ENCODE assay signal across 21 mouse cellular contexts in genomic region chr2:114734861-114735569, GRCm38 (mm10).
DNase-seq lines count a peak whose midpoint lies in the region; ATAC-seq and TF ChIP-seq lines count a peak whose summit lies in the region.
"Had no signal": no experiment of that assay in that cellular context is flagged by ENCODE, and none has a peak within 500 bp of the region (broad histone marks: within the 10 kb centered on the region; RNA-seq: fewer than 3 reads in every experiment).

No protein-coding gene starts in this region.

- H3K4me1 ChIP-seq in forebrain, embryonic 13.5 days: peaks cover 21% of the 10 kb centered on the region
- no peaks in the 10 kb centered on the region for H3K4me1 ChIP-seq in forebrain, embryonic 10.5 days
- H3K4me1 ChIP-seq in liver, adult 2 months (ENCODE audit: control insufficient read depth, insufficient read depth, low read length): no peaks in the 10 kb centered on the region
- no peaks in the 10 kb centered on the region for H3K4me1 ChIP-seq in liver, embryonic 12.5 days
- H3K4me1 ChIP-seq in lung, embryonic 16.5 days (replicated peaks; ENCODE audit: control insufficient read depth, insufficient read depth, low read length): no peaks in the 10 kb centered on the region
- H3K4me1 ChIP-seq: heart, embryonic 12.5 days; kidney, embryonic 15.5 days; limb, embryonic 13.5 days; liver, embryonic 15.5 days; midbrain, embryonic 13.5 days; neural tube, embryonic 15.5 days had no signal

- no peaks in the 10 kb centered on the region for H3K36me3 ChIP-seq in forebrain, embryonic 13.5 days (ENCODE audit: poor library complexity, severe bottlenecking)
- H3K36me3 ChIP-seq in forebrain, embryonic 10.5 days (replicated peaks): no peaks in the 10 kb centered on the region
- H3K36me3 ChIP-seq in liver, adult 2 months (ENCODE audit: control insufficient read depth, insufficient read depth, low read length): no peaks in the 10 kb centered on the region
- no peaks in the 10 kb centered on the region for H3K36me3 ChIP-seq in liver, embryonic 12.5 days
- no peaks in the 10 kb centered on the region for H3K36me3 ChIP-seq in lung, embryonic 16.5 days (ENCODE audit: control insufficient read depth, insufficient read depth, low read length)
- H3K36me3 ChIP-seq: heart, embryonic 12.5 days; intestine, embryonic 15.5 days; kidney, embryonic 15.5 days; limb, embryonic 13.5 days; liver, embryonic 15.5 days; midbrain, embryonic 13.5 days; neural tube, embryonic 15.5 days had no signal

- no peaks in the 10 kb centered on the region for H3K79me2 ChIP-seq in liver, adult 2 months (ENCODE audit: control insufficient read depth, insufficient read depth, low read length)

- H3K9me3 ChIP-seq in forebrain, embryonic 13.5 days (replicated peaks): no peaks in the 10 kb centered on the region
- no peaks in the 10 kb centered on the region for H3K9me3 ChIP-seq in forebrain, embryonic 10.5 days
- H3K9me3 ChIP-seq in liver, embryonic 12.5 days (replicated peaks): no peaks in the 10 kb centered on the region
- no peaks in the 10 kb centered on the region for H3K9me3 ChIP-seq in lung, embryonic 16.5 days (ENCODE audit: control insufficient read depth, low read length)
- H3K9me3 ChIP-seq: heart, embryonic 12.5 days; intestine, embryonic 15.5 days; kidney, embryonic 15.5 days; limb, embryonic 13.5 days; liver, embryonic 15.5 days; midbrain, embryonic 13.5 days; neural tube, embryonic 15.5 days had no signal

- no peak overlapping the region for H3K4me2 ChIP-seq in forebrain, embryonic 13.5 days
- H3K4me2 ChIP-seq in liver, embryonic 12.5 days: no peak overlapping the region
- H3K4me2 ChIP-seq in lung, embryonic 16.5 days (ENCODE audit: low read depth, low read length): no peak overlapping the region
- H3K4me2 ChIP-seq: heart, embryonic 12.5 days; hindbrain, embryonic 14.5 days; intestine, embryonic 15.5 days; kidney, embryonic 15.5 days; limb, embryonic 13.5 days; liver, embryonic 15.5 days; midbrain, embryonic 13.5 days; neural tube, embryonic 15.5 days had no signal

- 41% methylated on average over 4 of the region's 4 CpGs for WGBS in forebrain, embryonic 13.5 days
- WGBS in forebrain, embryonic 10.5 days: 77% methylated on average over 4 of the region's 4 CpGs
- 30% methylated on average over 4 of the region's 4 CpGs for WGBS in liver, adult 2 months
- 46% methylated on average over 4 of the region's 4 CpGs for WGBS in liver, embryonic 12.5 days (ENCODE audit: insufficient replicate concordance)
- WGBS in lung, embryonic 16.5 days: 22% methylated on average over 4 of the region's 4 CpGs

- DNase-seq in forebrain, embryonic 10.5 days (ENCODE audit: extremely low spot score, low spot score): no peak
- peak; percentile 14 for DNase-seq in liver, adult 2 months (ENCODE audit: extremely low read depth, low read depth, low spot score)
- DNase-seq in brain, embryonic 14.5 days (ENCODE audit: low read depth): peak; percentile 92
- no peak for DNase-seq in cerebellum, postnatal 10 days
- no peak for DNase-seq in gastrocnemius, postnatal 25 days
- DNase-seq: adrenal gland, postnatal 25 days; cerebellum, adult 18-20 months; cerebellum, postnatal 36 days had no signal

- H3K27ac ChIP-seq in forebrain, embryonic 13.5 days: peak overlapping the region; percentile 52
- H3K27ac ChIP-seq in forebrain, embryonic 10.5 days: no peak overlapping the region
- no peak overlapping the region for H3K27ac ChIP-seq in liver, adult 2 months (replicated peaks; ENCODE audit: insufficient read depth, low read depth, low read length)
- H3K27ac ChIP-seq in liver, embryonic 12.5 days: no peak overlapping the region
- no peak overlapping the region for H3K27ac ChIP-seq in lung, embryonic 16.5 days (ENCODE audit: low read length)
- H3K27ac ChIP-seq: hindbrain, embryonic 14.5 days; intestine, embryonic 15.5 days; kidney, embryonic 15.5 days; limb, embryonic 13.5 days; liver, embryonic 15.5 days; midbrain, embryonic 13.5 days; neural tube, embryonic 15.5 days had no signal

- peak; percentile 84 for ATAC-seq in forebrain, embryonic 13.5 days
- no peak for ATAC-seq in liver, embryonic 12.5 days
- peak; percentile 70 for ATAC-seq in lung, embryonic 16.5 days (ENCODE audit: low read depth)
- ATAC-seq: CD4-positive, CD25-positive, alpha-beta regulatory T cell, adult 4 months; intestine, embryonic 15.5 days; midbrain, embryonic 13.5 days had no signal

- H3K4me3 ChIP-seq in forebrain, embryonic 13.5 days: no peak overlapping the region
- no peak overlapping the region for H3K4me3 ChIP-seq in forebrain, embryonic 10.5 days
- no peak overlapping the region for H3K4me3 ChIP-seq in liver, adult 2 months (ENCODE audit: insufficient read depth, low read depth, low read length)
- no peak overlapping the region for H3K4me3 ChIP-seq in liver, embryonic 12.5 days
- no peak overlapping the region for H3K4me3 ChIP-seq in lung, embryonic 16.5 days (ENCODE audit: low read length)
- H3K4me3 ChIP-seq: heart, embryonic 12.5 days; intestine, embryonic 15.5 days; kidney, embryonic 15.5 days; limb, embryonic 13.5 days; liver, embryonic 15.5 days; midbrain, embryonic 13.5 days; myocyte; neural tube, embryonic 15.5 days had no signal

- H3K9ac ChIP-seq in forebrain, embryonic 13.5 days: no peak overlapping the region
- H3K9ac ChIP-seq in liver, adult 2 months (ENCODE audit: low read depth, low read length): no peak overlapping the region
- H3K9ac ChIP-seq in liver, embryonic 12.5 days: no peak overlapping the region
- H3K9ac ChIP-seq in lung, embryonic 16.5 days (ENCODE audit: low read length): no peak overlapping the region
- H3K9ac ChIP-seq: heart, embryonic 12.5 days; hindbrain, embryonic 14.5 days; intestine, embryonic 15.5 days; kidney, embryonic 15.5 days; limb, embryonic 13.5 days; liver, embryonic 15.5 days; midbrain, embryonic 13.5 days; neural tube, embryonic 15.5 days had no signal

- TF ChIP-seq CTCF in liver, adult 2 months (IDR thresholded peaks at IDR 0.05; ENCODE audit: low read depth, low read length): no peak
- TF ChIP-seq CTCF in brain, embryonic 14.5 days (IDR thresholded peaks at IDR 0.05; ENCODE audit: borderline replicate concordance, extremely low read depth, insufficient read depth, insufficient read length): no peak

- no peaks in the 10 kb centered on the region for H3K27me3 ChIP-seq in forebrain, embryonic 13.5 days
- H3K27me3 ChIP-seq in forebrain, embryonic 10.5 days (ENCODE audit: poor library complexity, severe bottlenecking): no peaks in the 10 kb centered on the region
- H3K27me3 ChIP-seq in liver, adult 2 months (ENCODE audit: control insufficient read depth, insufficient read depth, low read length): no peaks in the 10 kb centered on the region
- H3K27me3 ChIP-seq in liver, embryonic 12.5 days (replicated peaks): no peaks in the 10 kb centered on the region
- H3K27me3 ChIP-seq in lung, embryonic 16.5 days (ENCODE audit: control insufficient read depth, insufficient read depth, low read depth, low read length): no peaks in the 10 kb centered on the region
- H3K27me3 ChIP-seq: heart, embryonic 12.5 days; intestine, embryonic 15.5 days; kidney, embryonic 15.5 days; limb, embryonic 13.5 days; liver, embryonic 15.5 days; midbrain, embryonic 13.5 days; neural tube, embryonic 15.5 days had no signal

- no peak for TF ChIP-seq POLR2A in liver, adult 2 months (IDR thresholded peaks at IDR 0.05; ENCODE audit: extremely low read depth, insufficient read depth, low read length)
- TF ChIP-seq POLR2A in brain, embryonic 14.5 days (IDR thresholded peaks at IDR 0.05; ENCODE audit: borderline replicate concordance, extremely low read depth, insufficient read depth, insufficient read length, poor library complexity, severe bottlenecking): no peak

Comparison
In these comparisons a context has a peak if more than half of its experiments do, and no peak if none do; other contexts are left out.
1. DNase-seq: peak in liver, adult 2 months (single experiment) and brain, embryonic 14.5 days (single experiment); none in forebrain, embryonic 10.5 days (single experiment), cerebellum, postnatal 10 days (0 of 2) and gastrocnemius, postnatal 25 days (single experiment).